Mouse (Mus musculus): Measurements from ENCODE around the gene Syap1. TPM values are rescaled to one million over a fixed set of nuclear protein-coding genes. Genes with fewer than 3 reads are reported as not detected.
"Not testable (repeated sequence)": the region's sequence is repeated elsewhere in the genome, so short reads cannot be mapped to it uniquely, and the experiment has no call there.

The Syap1 gene
- polyA plus RNA-seq, 1 experiment from 2014 or later, result 42.9 TPM

- 64% methylated on average over 8 of the region's 8 CpGs for WGBS
- H3K4me3 ChIP-seq (ENCODE audit: low read depth, low read length), result no peak overlapping the region
- no peak for ATAC-seq (ENCODE audit: insufficient number of reproducible peaks, insufficient read depth, low FRiP score, low read depth)
Observed at GRCm38 (mm10) chrX:162844447-162845100, 43.7 kb downstream of the Syap1 start.

GRCm38 (mm10) chrX:162832101-162832500 lies 56.1 kb downstream of the Syap1 start:
- Histone ChIP-seq H3K36me3 (ENCODE audit: control insufficient read depth, insufficient read depth, low read length) (no peaks in the 10 kb centered on the region), H3K9me3 (ENCODE audit: control insufficient read depth, low read depth, low read length) (no peaks in the 10 kb centered on the region), H3K4me1 (ENCODE audit: control insufficient read depth, insufficient read depth, low read length) (no peaks in the 10 kb centered on the region), H3K27ac (ENCODE audit: low read length) (no peak overlapping the region), H3K4me3 (ENCODE audit: low read depth, low read length) (no peak overlapping the region), H3K27me3 (ENCODE audit: control insufficient read depth, insufficient read depth, low read length) (no peaks in the 10 kb centered on the region), H3K4me2 (replicated peaks; ENCODE audit: low read depth, low read length) (no peak overlapping the region), H3K9ac (replicated peaks; ENCODE audit: low read depth, low read length) (no peak overlapping the region)
- ATAC-seq (ENCODE audit: insufficient number of reproducible peaks, insufficient read depth, low FRiP score, low read depth), result no peak
- WGBS, result 56% methylated on average over 3 of the region's 3 CpGs

More at GRCm38 (mm10) chrX:162844447-162845100, 43.7 kb downstream of the Syap1 start:
- Histone ChIP-seq H3K9me3 (ENCODE audit: control insufficient read depth, low read depth, low read length) (no peaks in the 10 kb centered on the region), H3K4me2 (replicated peaks; ENCODE audit: low read depth, low read length) (no peak overlapping the region), H3K36me3 (ENCODE audit: control insufficient read depth, insufficient read depth, low read length) (no peaks in the 10 kb centered on the region), H3K4me1 (ENCODE audit: control insufficient read depth, insufficient read depth, low read length) (no peaks in the 10 kb centered on the region), H3K27ac (ENCODE audit: low read length) (no peak overlapping the region), H3K9ac (replicated peaks; ENCODE audit: low read depth, low read length) (no peak overlapping the region), H3K27me3 (ENCODE audit: control insufficient read depth, insufficient read depth, low read length) (no peaks in the 10 kb centered on the region)

- H3K4me2 ChIP-seq (replicated peaks; ENCODE audit: low read depth, low read length), result no peak overlapping the region
- H3K4me1 ChIP-seq (ENCODE audit: control insufficient read depth, insufficient read depth, low read length), result no peaks in the 10 kb centered on the region
- H3K9ac ChIP-seq (replicated peaks; ENCODE audit: low read depth, low read length), result no peak overlapping the region
- 75% methylated on average over 1 of the region's 1 CpGs for WGBS
- no peak overlapping the region for H3K27ac ChIP-seq (ENCODE audit: low read length)
- no peaks in the 10 kb centered on the region for H3K27me3 ChIP-seq (ENCODE audit: control insufficient read depth, insufficient read depth, low read length)
- ATAC-seq (ENCODE audit: insufficient number of reproducible peaks, insufficient read depth, low FRiP score, low read depth), result no peak
- no peaks in the 10 kb centered on the region for H3K36me3 ChIP-seq (ENCODE audit: control insufficient read depth, insufficient read depth, low read length)
- no peak overlapping the region for H3K4me3 ChIP-seq (ENCODE audit: low read depth, low read length)
- H3K9me3 ChIP-seq (ENCODE audit: control insufficient read depth, low read depth, low read length), result no peaks in the 10 kb centered on the region
Observed at GRCm38 (mm10) chrX:162831542-162831941, 56.7 kb downstream of the Syap1 start.

- no peaks in the 10 kb centered on the region for H3K36me3 ChIP-seq (ENCODE audit: control insufficient read depth, insufficient read depth, low read length)
Observed at GRCm38 (mm10) chrX:162831036-162831435, 57.2 kb downstream of the Syap1 start.

GRCm38 (mm10) chrX:162830313-162830712 lies 57.9 kb downstream of the Syap1 start:
- not testable (repeated sequence) for H3K9ac ChIP-seq (replicated peaks; ENCODE audit: low read depth, low read length); H3K4me3 ChIP-seq (ENCODE audit: low read depth, low read length); H3K27me3 ChIP-seq (ENCODE audit: control insufficient read depth, insufficient read depth, low read length); H3K4me1 ChIP-seq (ENCODE audit: control insufficient read depth, insufficient read depth, low read length); H3K9me3 ChIP-seq (ENCODE audit: control insufficient read depth, low read depth, low read length); ATAC-seq (ENCODE audit: insufficient number of reproducible peaks, insufficient read depth, low FRiP score, low read depth); H3K27ac ChIP-seq (ENCODE audit: low read length); H3K4me2 ChIP-seq (replicated peaks; ENCODE audit: low read depth, low read length); H3K36me3 ChIP-seq (ENCODE audit: control insufficient read depth, insufficient read depth, low read length)
- 58% methylated on average over 2 of the region's 2 CpGs for WGBS

More at GRCm38 (mm10) chrX:162831036-162831435, 57.2 kb downstream of the Syap1 start:
- no peak overlapping the region for H3K4me2 ChIP-seq (replicated peaks; ENCODE audit: low read depth, low read length)
- no peak overlapping the region for H3K4me3 ChIP-seq (ENCODE audit: low read depth, low read length)
- no peak overlapping the region for H3K9ac ChIP-seq (replicated peaks; ENCODE audit: low read depth, low read length)
- 38% methylated on average over 1 of the region's 1 CpGs for WGBS
- ATAC-seq (ENCODE audit: insufficient number of reproducible peaks, insufficient read depth, low FRiP score, low read depth), result no peak
- no peak overlapping the region for H3K27ac ChIP-seq (ENCODE audit: low read length)
- no peaks in the 10 kb centered on the region for H3K9me3 ChIP-seq (ENCODE audit: control insufficient read depth, low read depth, low read length)
- H3K27me3 ChIP-seq (ENCODE audit: control insufficient read depth, insufficient read depth, low read length), result no peaks in the 10 kb centered on the region
- no peaks in the 10 kb centered on the region for H3K4me1 ChIP-seq (ENCODE audit: control insufficient read depth, insufficient read depth, low read length)

- Histone ChIP-seq H3K27me3 (ENCODE audit: control insufficient read depth, insufficient read depth, low read length) (no peaks in the 10 kb centered on the region), H3K9ac (replicated peaks; ENCODE audit: low read depth, low read length) (no peak overlapping the region)
Observed at GRCm38 (mm10) chrX:162829741-162830140, 58.5 kb downstream of the Syap1 start.

GRCm38 (mm10) chrX:162829203-162829708 lies 59.0 kb downstream of the Syap1 start, which contains the start of gene Txlng:
Gene Txlng, minus strand, starts transcription at chrX:162829454.
- Histone ChIP-seq H3K36me3 (ENCODE audit: control insufficient read depth, insufficient read depth, low read length) (no peaks in the 10 kb centered on the region), H3K27ac (ENCODE audit: low read length) (no peak within 1 kb of the TSS), H3K4me2 (replicated peaks; ENCODE audit: low read depth, low read length) (peak within 1 kb of the TSS; percentile 68), H3K27me3 (ENCODE audit: control insufficient read depth, insufficient read depth, low read length) (no peaks in the 10 kb centered on the region), H3K4me3 (ENCODE audit: low read depth, low read length) (peak within 1 kb of the TSS; percentile 50), H3K9ac (replicated peaks; ENCODE audit: low read depth, low read length) (0 out of 2 replicates have a peak within 1 kb of the TSS, but pooled peaks have one; percentile 10), H3K4me1 (ENCODE audit: control insufficient read depth, insufficient read depth, low read length) (no peaks in the 10 kb centered on the region), H3K9me3 (ENCODE audit: control insufficient read depth, low read depth, low read length) (no peaks in the 10 kb centered on the region)
- ATAC-seq (ENCODE audit: insufficient number of reproducible peaks, insufficient read depth, low FRiP score, low read depth), result peak; percentile 99
- WGBS, result 15% methylated on average over 31 of the region's 37 CpGs

More at GRCm38 (mm10) chrX:162829741-162830140, 58.5 kb downstream of the Syap1 start:
- Histone ChIP-seq H3K4me2 (replicated peaks; ENCODE audit: low read depth, low read length) (peak overlapping the region; percentile 34; the same call in 1 of the 2 replicates), H3K27ac (ENCODE audit: low read length) (no peak overlapping the region), H3K36me3 (ENCODE audit: control insufficient read depth, insufficient read depth, low read length) (no peaks in the 10 kb centered on the region), H3K4me3 (ENCODE audit: low read depth, low read length) (peak overlapping the region; percentile 50; the same call in 1 of the 2 replicates), H3K4me1 (ENCODE audit: control insufficient read depth, insufficient read depth, low read length) (no peaks in the 10 kb centered on the region), H3K9me3 (ENCODE audit: control insufficient read depth, low read depth, low read length) (no peaks in the 10 kb centered on the region)
- no peak for ATAC-seq (ENCODE audit: insufficient number of reproducible peaks, insufficient read depth, low FRiP score, low read depth)
- WGBS, result 42% methylated on average over 5 of the region's 5 CpGs

GRCm38 (mm10) chrX:162828783-162829182 lies 59.5 kb downstream of the Syap1 start:
- Histone ChIP-seq H3K9me3 (ENCODE audit: control insufficient read depth, low read depth, low read length) (no peaks in the 10 kb centered on the region), H3K4me3 (ENCODE audit: low read depth, low read length) (peak overlapping the region; percentile 50), H3K4me1 (ENCODE audit: control insufficient read depth, insufficient read depth, low read length) (no peaks in the 10 kb centered on the region), H3K27me3 (ENCODE audit: control insufficient read depth, insufficient read depth, low read length) (no peaks in the 10 kb centered on the region), H3K9ac (replicated peaks; ENCODE audit: low read depth, low read length) (0 out of 2 replicates have a peak overlapping the region, but pooled peaks have one; percentile 10), H3K27ac (ENCODE audit: low read length) (no peak overlapping the region), H3K4me2 (replicated peaks; ENCODE audit: low read depth, low read length) (peak overlapping the region; percentile 68), H3K36me3 (ENCODE audit: control insufficient read depth, insufficient read depth, low read length) (no peaks in the 10 kb centered on the region)
- peak; percentile 31; the same call in 1 of the 2 replicates for ATAC-seq (ENCODE audit: insufficient number of reproducible peaks, insufficient read depth, low FRiP score, low read depth)
- WGBS, result 24% methylated on average over 20 of the region's 20 CpGs

Measured in stomach, embryonic 14.5 days (tissue).